Mouse (Mus musculus) heart, adult 2 months (tissue): ENCODE measurements at regions not wholly inside any gene's neighbourhood (a gene's known extent, or its start where the extent isn't known, plus 50 kb on each side); places are given as distances from the start of the nearest gene placed in this dataset.

Experiments used
- CTCF ChIP-seq: fragments of 200-600 bp; IDR thresholded peaks from 2 replicates; pipeline ENCODE4 v1.8.1; 2022; ENCODE audit warnings: antibody characterized with exemption, mild to moderate bottlenecking, moderate library complexity
- POLR2A ChIP-seq: fragments of 200-500 bp; IDR thresholded peaks from 2 replicates; pipeline ENCODE4 v1.6.1; 2011; ENCODE audit warnings: mild to moderate bottlenecking, low read depth, low read length, control low read depth; ENCODE audit not compliant: insufficient read depth

GRCm38 (mm10) chr8:26503918-26504317 lies 384.6 kb downstream of the Gm45692 start:
- TF ChIP-seq CTCF (no peak), POLR2A (no peak)
